In genomic region chr6:129048857-129049473, GRCm38 (mm10) we compare ENCODE assay signal across 8 mouse cellular contexts. TPM values are rescaled to one million over a fixed set of nuclear protein-coding genes. Genes with fewer than 3 reads are reported as not detected.
DNase-seq lines count a peak whose midpoint lies in the region; ATAC-seq lines count a peak whose summit lies in the region.

No protein-coding gene starts in this region.

- DNase-seq in CD4-positive helper T cell, adult 2 months (ENCODE audit: low read depth, low spot score): peak; percentile 61
- DNase-seq in WW6 (ENCODE audit: low read depth, low spot score) (peak; percentile 67), liver (peak; percentile 79)
- peak; percentile 85 for DNase-seq in forebrain, embryonic 11.5 days (ENCODE audit: low spot score)
- DNase-seq in splenic B cell, adult 2 months (ENCODE audit: low read depth, low spot score): peak; percentile 84
- DNase-seq in frontal cortex, postnatal 14 days (ENCODE audit: low spot score in 2 of 2): no peak

- H3K27ac ChIP-seq in forebrain, embryonic 11.5 days (ENCODE audit: low read depth, low read length): no peak overlapping the region
- 0 out of 2 replicates have a peak overlapping the region, but pooled peaks have one; percentile 24 for H3K27ac ChIP-seq in hindbrain, embryonic 12.5 days
- H3K27ac ChIP-seq in midbrain, embryonic 16.5 days (ENCODE audit: low read length): peak overlapping the region; percentile 58

- H3K4me1 ChIP-seq in forebrain, embryonic 11.5 days (replicated peaks; ENCODE audit: control insufficient read depth, insufficient read depth, low read length): no peaks in the 10 kb centered on the region; the same call in 1 of the 2 replicates
- peaks cover 4% of the 10 kb centered on the region; the same call in 1 of the 2 replicates for H3K4me1 ChIP-seq in hindbrain, embryonic 12.5 days
- peaks cover 4% of the 10 kb centered on the region; the same call in 1 of the 2 replicates for H3K4me1 ChIP-seq in midbrain, embryonic 16.5 days (ENCODE audit: control insufficient read depth, insufficient read depth, low read length)

- peak overlapping the region; percentile 29 for H3K4me3 ChIP-seq in forebrain, embryonic 11.5 days (ENCODE audit: low read depth, low read length)
- peak overlapping the region; percentile 43 for H3K4me3 ChIP-seq in hindbrain, embryonic 12.5 days
- H3K4me3 ChIP-seq in midbrain, embryonic 16.5 days (ENCODE audit: low read depth, low read length): peak overlapping the region; percentile 52

- ATAC-seq in forebrain, embryonic 11.5 days (replicated peaks; ENCODE audit: low FRiP score): peak; percentile 93
- peak; percentile 88 for ATAC-seq in hindbrain, embryonic 12.5 days (ENCODE audit: low FRiP score)
- ATAC-seq in midbrain, embryonic 16.5 days: peak; percentile 94

- no peaks in the 10 kb centered on the region for H3K9me3 ChIP-seq in forebrain, embryonic 11.5 days (ENCODE audit: control insufficient read depth, low read length)
- H3K9me3 ChIP-seq in hindbrain, embryonic 12.5 days (replicated peaks): no peaks in the 10 kb centered on the region
- H3K9me3 ChIP-seq in midbrain, embryonic 16.5 days (replicated peaks; ENCODE audit: control insufficient read depth, low read length, poor library complexity, severe bottlenecking): no peaks in the 10 kb centered on the region

- no peaks in the 10 kb centered on the region for H3K27me3 ChIP-seq in forebrain, embryonic 11.5 days (ENCODE audit: control insufficient read depth, insufficient read depth, low read length)
- no peaks in the 10 kb centered on the region for H3K27me3 ChIP-seq in hindbrain, embryonic 12.5 days
- H3K27me3 ChIP-seq in midbrain, embryonic 16.5 days (ENCODE audit: control insufficient read depth, insufficient read depth, low read depth, low read length): no peaks in the 10 kb centered on the region
- no peaks in the 10 kb centered on the region for H3K27me3 ChIP-seq in splenic B cell, adult 2 months (ENCODE audit: control insufficient read depth, insufficient read depth, low read length, poor library complexity, severe bottlenecking)

- H3K9ac ChIP-seq in forebrain, embryonic 11.5 days (ENCODE audit: low read length): peak overlapping the region; percentile 48; the same call in 1 of the 2 replicates
- H3K9ac ChIP-seq in hindbrain, embryonic 12.5 days: peak overlapping the region; percentile 57; the same call in 1 of the 2 replicates
- peak overlapping the region; percentile 69 for H3K9ac ChIP-seq in midbrain, embryonic 16.5 days (ENCODE audit: low read depth, low read length)

- under 1% methylated on average over 13 of the region's 13 CpGs for WGBS in forebrain, embryonic 11.5 days
- WGBS in hindbrain, embryonic 12.5 days: under 1% methylated on average over 13 of the region's 13 CpGs
- WGBS in midbrain, embryonic 16.5 days: under 1% methylated on average over 13 of the region's 13 CpGs

- no peaks in the 10 kb centered on the region for H3K36me3 ChIP-seq in forebrain, embryonic 11.5 days (ENCODE audit: control insufficient read depth, insufficient read depth, low read length)
- no peaks in the 10 kb centered on the region for H3K36me3 ChIP-seq in hindbrain, embryonic 12.5 days
- no peaks in the 10 kb centered on the region for H3K36me3 ChIP-seq in midbrain, embryonic 16.5 days (ENCODE audit: control insufficient read depth, insufficient read depth, low read length)
- H3K36me3 ChIP-seq in splenic B cell, adult 2 months (ENCODE audit: control insufficient read depth, insufficient read depth, low read length, poor library complexity, severe bottlenecking): no peaks in the 10 kb centered on the region

- peak overlapping the region; percentile 49 for H3K4me2 ChIP-seq in forebrain, embryonic 11.5 days (ENCODE audit: low read depth, low read length, severe bottlenecking)
- H3K4me2 ChIP-seq in hindbrain, embryonic 12.5 days (replicated peaks): peak overlapping the region; percentile 68
- H3K4me2 ChIP-seq in midbrain, embryonic 16.5 days (ENCODE audit: low read length): peak overlapping the region; percentile 77

RNA-seq across cellular contexts. Expression of gene Klrb1f, which starts 3.3 kb away (rescaled TPM):
- 0.23 TPM in 1 of 2 replicates, not detected in the other for polyA plus RNA-seq in forebrain, embryonic 11.5 days (2014; fragmentation: Nextera tagmentation; extraction: Ambion mirVana)
- polyA plus RNA-seq in hindbrain, embryonic 12.5 days (2016; fragmentation: Nextera tagmentation; extraction: Ambion mirVana): 0.18 and 0.45 TPM in 2 replicates
- 0.80 and 0.87 TPM in 2 replicates for polyA plus RNA-seq in midbrain, embryonic 16.5 days (2015; fragmentation: Nextera tagmentation; extraction: Ambion mirVana)

RNA-seq across cellular contexts. Expression of gene Clec2e, which starts 51.7 kb away (rescaled TPM):
- polyA plus RNA-seq in forebrain, embryonic 11.5 days (2014; fragmentation: Nextera tagmentation; extraction: Ambion mirVana): not detected in 2 replicates
- polyA plus RNA-seq in hindbrain, embryonic 12.5 days (2016; fragmentation: Nextera tagmentation; extraction: Ambion mirVana): not detected in 2 replicates
- polyA plus RNA-seq in midbrain, embryonic 16.5 days (2015; fragmentation: Nextera tagmentation; extraction: Ambion mirVana): not detected in 2 replicates

Comparison
In these comparisons a context has a peak if more than half of its experiments do, and no peak if none do; other contexts are left out.
1. DNase-seq: peak in CD4-positive helper T cell, adult 2 months (single experiment), WW6 (single experiment), forebrain, embryonic 11.5 days (single experiment), liver (single experiment) and splenic B cell, adult 2 months (single experiment); none in frontal cortex, postnatal 14 days (0 of 2).
2. Peak in every context shown above with its lines, with median percentiles within 50 percentile points of each other: ATAC-seq, H3K4me2 ChIP-seq, H3K4me3 ChIP-seq and H3K9ac ChIP-seq.